Mouse (Mus musculus) thymus, postnatal 0 days (tissue): Measurements from ENCODE around the gene Zcchc24. TPM values are rescaled to one million over a fixed set of nuclear protein-coding genes. Genes with fewer than 3 reads are reported as not detected.
"Not testable (repeated sequence)": the region's sequence is repeated elsewhere in the genome, so short reads cannot be mapped to it uniquely, and the experiment has no call there.

Source experiments
- DNase-seq: peaks from one replicate; pipeline ENCODE4 v3.0.0-alpha.2; 2015; ENCODE audit warnings: low spot score
- polyA plus RNA-seq: library from polyadenylated mRNA; unstranded; fragments of >200 nt; fragmentation: Nextera tagmentation; extraction: Ambion mirVana; gene quantifications from 2 replicates; pipeline ENCODE4 v1.2.1, GENCODE M21; 2015

Zcchc24 gene
- 7.6 and 9.0 TPM in 2 replicates for polyA plus RNA-seq

- DNase-seq, result peak; percentile 87
Measured at GRCm38 (mm10) chr14:25768915-25769625, at the start of gene Zcchc24. TSS of gene Zcchc24 (minus strand) at chr14:25769039.

DNA sequence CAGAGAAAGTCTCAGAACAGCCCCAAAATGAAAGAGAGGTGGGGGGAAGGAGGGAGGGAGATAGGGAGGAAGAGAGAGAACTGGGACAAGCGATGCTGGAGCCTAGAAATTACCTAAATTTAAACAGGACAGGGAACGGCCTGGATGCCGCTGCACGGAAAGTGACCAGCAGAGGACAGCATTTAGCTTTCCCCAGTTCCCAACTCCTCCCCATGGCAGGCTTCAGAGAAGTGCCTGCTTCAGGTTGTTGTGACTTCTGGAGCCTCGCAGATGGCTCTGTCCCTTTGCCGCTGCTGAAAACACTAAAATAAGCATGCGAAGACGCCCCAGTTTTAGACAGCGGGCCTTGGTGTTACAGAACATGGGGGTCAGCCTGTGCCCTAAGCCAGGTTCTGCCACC, 47.6 kb upstream of the Zcchc24 start:
- DNase-seq, result peak; percentile 69

GRCm38 (mm10) chr14:25814140-25814539, 45.3 kb upstream of the Zcchc24 start:
- no peak for DNase-seq

DNA sequence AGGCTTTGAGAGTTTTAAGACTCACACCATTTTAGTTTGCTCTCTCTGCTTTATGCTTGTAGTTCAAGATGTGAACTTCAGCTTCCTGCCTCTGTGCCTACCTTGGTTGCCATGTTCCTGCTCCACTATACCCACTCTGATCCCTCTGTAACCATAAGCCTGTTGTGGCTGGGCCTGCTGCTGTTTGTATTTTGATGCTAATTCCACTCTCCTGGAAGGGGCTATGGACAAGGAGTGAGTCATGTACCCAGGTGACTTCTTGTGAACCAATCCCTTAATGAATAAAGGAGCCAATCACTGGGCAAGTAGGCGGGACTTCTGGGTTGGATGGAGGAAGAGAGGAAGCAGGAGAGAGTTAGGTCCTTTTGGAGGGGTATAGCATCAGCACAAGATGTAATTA, 42.2 kb upstream of the Zcchc24 start:
- not testable (repeated sequence) for DNase-seq

DNA sequence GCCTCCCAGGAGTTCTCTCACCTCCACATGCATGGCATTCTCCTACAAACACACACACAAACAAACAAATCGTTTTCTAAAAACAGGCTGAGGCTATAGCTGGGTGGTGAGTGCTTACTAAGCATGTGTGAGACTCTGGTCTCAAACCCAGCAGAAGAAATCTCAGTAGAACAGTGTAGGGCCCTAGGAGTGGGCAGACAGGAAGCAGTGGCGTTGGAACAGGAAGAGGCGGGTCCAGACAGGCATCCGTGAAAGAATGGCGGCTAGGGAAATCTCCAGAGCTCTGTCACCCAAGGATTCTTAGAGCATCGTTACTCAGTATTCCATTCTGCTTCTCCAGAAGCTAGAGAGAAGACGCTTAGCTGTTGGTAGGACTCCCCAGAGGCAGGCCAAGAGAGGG, 37.7 kb upstream of the Zcchc24 start:
- no peak for DNase-seq

DNA sequence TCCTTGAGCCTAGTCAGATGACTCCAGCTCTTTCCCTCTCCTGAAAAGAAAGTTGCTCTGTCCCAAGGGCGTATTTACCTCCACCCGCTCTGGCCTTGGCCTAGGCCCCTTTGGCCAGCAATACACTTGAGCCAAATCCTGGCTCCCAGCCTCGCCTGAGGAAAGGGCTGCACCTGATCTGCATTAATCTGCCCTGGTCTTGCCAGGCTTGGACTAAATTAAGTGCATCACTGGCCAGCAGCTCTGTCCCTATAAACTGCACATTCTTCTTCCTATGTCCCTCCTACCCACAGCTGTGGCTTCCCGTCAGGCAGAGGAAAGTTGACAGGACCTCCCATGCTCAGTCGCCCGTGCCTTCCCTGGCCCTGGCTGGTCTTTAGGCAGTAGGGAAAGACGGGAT, 37.0 kb upstream of the Zcchc24 start:
- DNase-seq, result no peak

DNA sequence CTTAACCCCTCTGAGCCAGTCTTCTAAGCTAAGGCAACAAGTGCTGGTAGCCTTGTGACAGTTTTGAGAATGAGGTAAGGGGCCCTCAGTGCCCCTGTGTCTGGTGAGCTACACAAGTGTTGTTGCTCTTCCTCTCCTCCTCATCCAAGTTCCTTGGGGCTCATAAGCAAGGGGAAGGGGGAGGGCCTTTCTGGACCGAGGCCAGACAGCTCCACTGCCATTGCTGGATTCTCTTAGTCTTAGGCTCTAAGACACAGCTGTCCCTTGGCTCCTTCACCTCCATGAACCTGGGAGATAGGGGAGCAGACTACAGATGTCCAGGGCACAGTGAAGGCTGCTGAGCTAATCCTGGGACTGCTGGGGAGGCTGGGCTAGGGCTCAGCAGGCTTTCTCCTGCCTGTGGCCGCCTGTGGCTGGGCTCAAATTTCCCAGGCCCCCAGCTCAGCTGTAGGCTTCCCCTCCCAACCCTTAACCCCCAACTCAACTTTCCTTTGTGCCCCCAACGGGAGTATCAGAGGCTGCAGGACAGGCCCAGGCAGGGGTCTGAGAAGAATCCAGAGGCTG, 34.5 kb upstream of the Zcchc24 start:
- no peak for DNase-seq

DNA sequence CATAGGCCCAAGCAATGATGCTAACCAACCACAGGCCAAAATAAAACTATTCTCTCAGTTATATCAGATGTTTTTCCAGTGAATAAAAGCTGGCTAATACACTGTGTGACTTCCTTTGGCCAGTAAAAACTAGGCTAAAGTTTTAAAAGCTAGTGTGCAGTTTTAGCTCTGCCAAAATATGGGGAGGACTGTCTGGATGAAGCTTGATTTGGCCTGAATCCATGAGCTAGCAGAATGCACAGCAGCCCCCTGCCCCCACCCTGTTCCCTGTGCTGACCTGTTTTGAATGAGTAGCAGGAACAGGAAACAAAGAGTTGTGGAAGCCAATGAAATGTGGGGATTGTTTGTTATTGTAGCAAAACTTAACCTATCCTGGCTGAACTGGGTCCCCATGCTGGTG, 33.7 kb upstream of the Zcchc24 start:
- DNase-seq, result no peak

GRCm38 (mm10) chr14:25800166-25800960, 31.5 kb upstream of the Zcchc24 start:
- peak; percentile 86 for DNase-seq

- DNase-seq, result no peak
Measured at GRCm38 (mm10) chr14:25796619-25797018, 27.8 kb upstream of the Zcchc24 start.

DNA sequence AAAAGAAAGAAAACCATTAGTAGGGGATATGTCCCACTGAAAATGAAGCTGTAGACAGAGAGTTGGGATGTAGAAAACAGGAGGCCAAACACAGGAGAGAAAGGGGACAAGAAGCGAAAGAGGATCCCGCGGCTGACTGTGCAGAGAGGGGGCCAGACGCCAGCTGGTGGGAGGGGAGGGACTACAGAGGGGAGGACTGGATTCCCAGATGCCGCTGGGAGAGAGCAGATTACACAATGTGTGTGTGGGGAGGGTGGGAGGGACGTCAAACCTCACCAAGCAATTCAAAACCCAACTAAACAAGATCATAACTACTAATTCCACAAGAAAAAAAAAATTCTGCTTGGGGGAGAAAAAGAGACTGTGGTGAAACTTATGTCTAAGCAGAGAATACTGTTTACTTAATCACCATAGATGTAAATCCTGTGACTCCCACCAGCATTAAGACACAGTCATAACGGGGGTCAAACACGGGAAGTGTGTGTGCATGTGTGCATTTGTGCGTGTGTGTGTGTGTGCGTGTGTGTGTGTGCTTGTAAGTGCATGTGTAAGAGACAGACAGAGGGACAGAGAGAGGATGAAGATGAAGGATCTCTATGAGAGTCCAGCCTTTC, 26.8 kb upstream of the Zcchc24 start:
- DNase-seq, result no peak

- DNase-seq, result no peak
Measured at GRCm38 (mm10) chr14:25795067-25795466, 26.2 kb upstream of the Zcchc24 start.

DNA sequence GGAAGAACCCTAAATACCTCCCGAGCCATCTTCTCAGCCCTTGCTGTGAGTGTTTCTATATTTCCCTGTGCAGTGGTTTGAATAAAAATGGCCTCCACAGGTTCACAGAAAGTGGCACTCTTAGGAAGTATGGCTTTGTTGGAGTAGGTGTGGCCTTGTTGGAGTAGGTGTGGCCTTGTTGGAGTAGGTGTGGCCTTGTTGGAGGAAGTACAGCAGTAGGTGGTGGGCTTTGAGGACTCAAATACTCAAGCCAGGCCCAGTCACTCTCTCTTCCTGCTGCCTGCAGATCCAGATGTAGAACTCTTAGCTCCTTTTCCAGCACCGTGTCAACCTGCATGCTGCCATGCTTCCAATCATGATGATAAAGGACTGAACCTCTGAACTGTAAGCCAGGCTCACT, 25.5 kb upstream of the Zcchc24 start:
- DNase-seq, result no peak

- no peak for DNase-seq
Measured at GRCm38 (mm10) chr14:25790768-25791302, 22.0 kb upstream of the Zcchc24 start.

DNA sequence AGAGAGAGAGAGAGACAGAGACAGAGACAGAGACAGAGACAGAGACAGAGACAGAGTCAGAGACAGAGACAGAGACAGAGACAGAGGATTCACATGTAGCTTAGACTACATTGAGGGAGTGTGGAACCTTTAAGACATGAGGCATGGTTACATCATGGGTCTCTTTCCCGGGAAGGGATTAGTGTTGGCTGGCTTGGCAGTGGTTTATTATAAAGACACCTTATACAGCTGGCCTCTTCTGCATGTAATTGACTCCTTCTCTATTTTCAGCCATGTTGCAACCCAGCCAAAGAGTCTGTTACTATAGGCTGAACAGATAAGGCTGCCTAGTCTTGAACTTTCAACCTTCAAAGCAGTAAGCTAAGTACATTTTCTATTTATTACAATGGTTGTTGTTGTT, 21.1 kb upstream of the Zcchc24 start:
- no peak for DNase-seq

DNA sequence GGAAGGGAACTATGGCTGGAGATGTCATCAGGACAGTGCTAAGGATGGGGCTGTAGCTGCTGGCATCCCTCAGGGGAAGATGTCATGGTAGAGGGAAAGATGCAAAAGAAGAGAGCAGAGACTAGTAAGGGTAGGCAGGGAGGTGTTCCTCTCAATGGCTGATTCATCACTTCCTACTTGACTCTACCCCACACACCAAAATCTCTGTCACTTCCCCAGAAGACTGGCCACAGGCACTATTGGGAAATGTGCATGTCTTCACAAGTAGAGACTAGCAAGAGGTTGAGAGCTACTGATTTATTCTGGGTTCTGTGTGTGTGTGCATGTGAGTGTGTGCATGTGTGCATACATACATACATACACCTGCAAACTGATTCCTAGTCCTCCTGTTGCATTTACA, 20.4 kb upstream of the Zcchc24 start:
- no peak for DNase-seq

- DNase-seq, result no peak
Measured at GRCm38 (mm10) chr14:25788201-25788600, 19.4 kb upstream of the Zcchc24 start.

- no peak for DNase-seq
Measured at GRCm38 (mm10) chr14:25787387-25787910, 18.6 kb upstream of the Zcchc24 start.

GRCm38 (mm10) chr14:25786959-25787358, 18.1 kb upstream of the Zcchc24 start:
- no peak for DNase-seq

DNA sequence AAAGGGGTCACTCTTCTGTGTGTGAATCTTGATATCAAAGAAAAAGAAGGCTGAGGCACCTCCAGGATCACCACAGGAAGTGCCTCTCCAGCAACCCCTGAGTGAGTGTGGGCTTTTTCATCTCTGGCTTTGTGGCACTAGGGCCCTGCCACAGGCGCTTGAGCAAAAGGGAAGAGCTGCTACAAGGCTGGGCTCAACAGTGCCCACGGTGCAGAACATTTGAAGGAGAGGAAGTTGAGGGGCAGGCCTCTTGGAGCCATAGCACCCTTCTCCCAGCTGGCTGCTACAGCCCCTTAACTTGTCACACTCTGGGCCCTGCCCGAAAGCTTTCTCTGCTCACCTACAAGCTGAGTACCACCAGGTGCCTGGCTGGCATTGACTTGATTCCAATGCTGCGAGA, 16.4 kb upstream of the Zcchc24 start:
- DNase-seq, result peak; percentile 64

- no peak for DNase-seq
Measured at GRCm38 (mm10) chr14:25783220-25783619, 14.4 kb upstream of the Zcchc24 start.
